Mouse (Mus musculus) spleen, adult 18-20 months (tissue): ENCODE measurements around the gene Fgf7.
A peak's percentile ranks its signal among the peaks of the same experiment; 100 is the strongest.

Experiments used
- DNase-seq, 2 experiments: peaks; one replicate each; pipeline ENCODE4 v3.0.0; 2022; ENCODE audit warnings: mixed read lengths in 2 of 2

Gene Fgf7

GRCm38 (mm10) chr2:126034379-126035005 lies at the start of gene Fgf7:
TSS of gene Fgf7 (plus strand) at chr2:126034658.
- no peak for DNase-seq

- no peak for DNase-seq
These were observed 32.2 kb upstream of the Fgf7 start for GRCm38 (mm10) chr2:126002291-126002690.

GRCm38 (mm10) chr2:126006088-126006487 lies 28.4 kb upstream of the Fgf7 start:
- peak in 1 of 2 experiments; percentile 29 for DNase-seq

- DNase-seq: no peak
These were observed 27.7 kb upstream of the Fgf7 start for GRCm38 (mm10) chr2:126006742-126007141.

GRCm38 (mm10) chr2:126014989-126015710 lies 19.3 kb upstream of the Fgf7 start:
- DNase-seq: no peak

GRCm38 (mm10) chr2:126015763-126016473 lies 18.5 kb upstream of the Fgf7 start:
- DNase-seq: no peak

- no peak for DNase-seq
These were observed 3.1 kb upstream of the Fgf7 start for GRCm38 (mm10) chr2:126031186-126031900.

GRCm38 (mm10) chr2:126033114-126033972 lies 1.1 kb upstream of the Fgf7 start:
- no peak for DNase-seq

- no peak for DNase-seq
These were observed 734 bp downstream of the Fgf7 start for GRCm38 (mm10) chr2:126035013-126035770.

GRCm38 (mm10) chr2:126036121-126036520 lies 1.7 kb downstream of the Fgf7 start:
- no peak for DNase-seq

GRCm38 (mm10) chr2:126038221-126039000 lies 4.0 kb downstream of the Fgf7 start:
- no peak for DNase-seq

GRCm38 (mm10) chr2:126039414-126039891 lies 5.0 kb downstream of the Fgf7 start:
- no peak for DNase-seq

GRCm38 (mm10) chr2:126040651-126041050 lies 6.2 kb downstream of the Fgf7 start:
- no peak for DNase-seq

- DNase-seq: no peak
These were observed 6.8 kb downstream of the Fgf7 start for GRCm38 (mm10) chr2:126041237-126041636.

- DNase-seq: no peak
These were observed 8.2 kb downstream of the Fgf7 start for GRCm38 (mm10) chr2:126042674-126043073.

GRCm38 (mm10) chr2:126045621-126046020 lies 11.2 kb downstream of the Fgf7 start:
- no peak for DNase-seq

GRCm38 (mm10) chr2:126052749-126053557 lies 18.5 kb downstream of the Fgf7 start:
- DNase-seq: no peak

GRCm38 (mm10) chr2:126053657-126054056 lies 19.2 kb downstream of the Fgf7 start:
- DNase-seq: no peak

GRCm38 (mm10) chr2:126060595-126060994 lies 26.1 kb downstream of the Fgf7 start:
- no peak for DNase-seq
